Mouse (Mus musculus): Measurements from ENCODE around the gene Srsf1.
A peak's percentile ranks its signal among the peaks of the same experiment; 100 is the strongest.

GRCm38 (mm10) chr11:88098787-88099598 is 51.8 kb downstream of the Srsf1 start:
- TF ChIP-seq CTCF (IDR thresholded peaks at IDR 0.05; ENCODE audit: control insufficient read depth, insufficient read depth, insufficient read length) (peak; percentile 49), MYOG (IDR thresholded peaks at IDR 0.05; ENCODE audit: control insufficient read depth, extremely low read depth, insufficient read length) (no peak), MAX (IDR thresholded peaks at IDR 0.05) (peak; percentile 19), USF1 (IDR thresholded peaks at IDR 0.05; ENCODE audit: low read depth) (no peak), MYOD1 (IDR thresholded peaks at IDR 0.05; ENCODE audit: control insufficient read depth, insufficient read length, low read depth) (peak; percentile 16), CEBPB (IDR thresholded peaks at IDR 0.05; ENCODE audit: low read depth) (no peak)

Measured in C2C12 (cell line).